Mouse (Mus musculus) embryo, embryonic 9.5 days (tissue): ENCODE data around the gene Pla2g2d.

Experiments
- DNase-seq: peaks from one replicate; pipeline ENCODE4 v3.0.0-alpha.2; 2017; ENCODE audit errors: extremely low spot score

The Pla2g2d gene

DNA sequence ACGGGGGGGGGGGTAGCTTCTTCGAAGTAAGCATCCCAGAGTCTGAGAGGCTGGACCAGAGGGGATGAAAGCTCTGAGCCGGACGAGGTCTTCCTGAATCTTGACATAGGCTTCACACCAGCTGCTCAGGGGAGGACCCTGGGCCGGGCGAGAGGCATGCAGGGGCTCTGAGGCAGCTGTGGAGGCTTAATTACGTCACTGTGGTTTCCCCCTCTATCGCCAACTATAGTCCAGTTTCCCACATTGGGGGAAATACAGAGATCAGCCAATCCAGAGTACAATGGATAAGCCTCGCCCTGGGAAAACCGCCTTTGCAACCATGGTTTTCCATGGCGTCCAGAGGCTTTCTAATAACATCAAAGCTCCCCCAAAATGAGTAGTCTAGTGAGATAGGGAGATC, 51.6 kb downstream of the Pla2g2d start:
- no peak for DNase-seq
